Mouse (Mus musculus): ENCODE data around the gene Nfat5.

- no peak for TF ChIP-seq POLR2A (IDR thresholded peaks at IDR 0.05; ENCODE audit: control insufficient read depth, low read depth, low read length)
- TF ChIP-seq CTCF (IDR thresholded peaks at IDR 0.05; ENCODE audit: control insufficient read depth, insufficient read depth, insufficient replicate concordance, low read depth, low read length), result no peak
Observed at GRCm38 (mm10) chr8:107380734-107381133, 87.5 kb downstream of the Nfat5 start.
